Mouse (Mus musculus): ENCODE results near the gene Cers1.
A peak's percentile ranks its signal among the peaks of the same experiment; 100 is the strongest.

The Cers1 gene

DNA sequence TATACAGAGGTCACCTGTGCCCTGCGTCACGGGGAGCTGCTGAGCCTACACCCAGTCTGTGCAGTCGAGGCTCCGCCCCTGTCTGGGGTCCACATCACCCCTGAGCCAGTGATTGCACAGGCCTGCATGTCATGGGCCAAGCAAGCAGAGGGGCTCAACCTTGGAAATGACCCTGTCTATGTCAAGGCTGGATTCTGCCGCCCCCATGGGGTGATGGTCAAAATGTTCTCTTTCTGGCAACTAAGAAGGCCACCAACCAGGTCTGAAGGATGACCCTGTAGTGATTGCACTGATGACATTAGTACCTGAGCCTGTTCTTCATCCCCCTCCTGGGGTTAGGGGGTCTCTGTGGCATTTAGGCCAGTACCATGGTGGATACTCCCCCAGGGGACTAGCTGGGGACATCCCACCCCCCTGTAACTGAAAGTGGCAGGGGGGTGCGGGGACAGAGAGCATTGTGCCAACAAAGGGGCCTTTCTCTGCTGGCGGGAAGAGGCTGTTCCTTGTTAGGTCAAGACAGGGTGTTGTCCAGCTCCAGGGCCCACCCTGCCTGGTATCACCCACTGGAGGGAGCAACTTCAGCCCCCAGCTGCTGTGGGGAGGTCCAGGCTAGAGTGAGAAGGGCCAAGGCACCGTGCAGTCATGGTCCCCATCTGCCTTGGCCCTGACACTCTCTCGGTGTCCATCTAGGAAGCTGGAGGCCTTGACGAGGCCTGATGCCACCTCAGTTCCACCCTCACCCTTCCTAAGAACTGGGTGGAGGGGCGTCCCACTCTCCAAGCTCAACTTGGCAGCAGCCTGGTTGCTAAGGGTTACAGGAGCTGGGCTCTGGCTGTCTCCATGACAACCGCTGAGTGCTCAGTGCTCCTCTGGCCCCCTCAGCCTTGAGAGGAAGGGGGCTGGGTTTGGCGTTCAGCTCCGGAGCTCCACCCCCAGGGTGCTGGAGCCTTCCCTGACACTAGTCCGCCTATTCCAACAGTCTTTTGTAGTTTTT is 1.2 kb downstream of the Cers1 start:
- no peak for DNase-seq (ENCODE audit: low spot score in 2 of 2)

DNA sequence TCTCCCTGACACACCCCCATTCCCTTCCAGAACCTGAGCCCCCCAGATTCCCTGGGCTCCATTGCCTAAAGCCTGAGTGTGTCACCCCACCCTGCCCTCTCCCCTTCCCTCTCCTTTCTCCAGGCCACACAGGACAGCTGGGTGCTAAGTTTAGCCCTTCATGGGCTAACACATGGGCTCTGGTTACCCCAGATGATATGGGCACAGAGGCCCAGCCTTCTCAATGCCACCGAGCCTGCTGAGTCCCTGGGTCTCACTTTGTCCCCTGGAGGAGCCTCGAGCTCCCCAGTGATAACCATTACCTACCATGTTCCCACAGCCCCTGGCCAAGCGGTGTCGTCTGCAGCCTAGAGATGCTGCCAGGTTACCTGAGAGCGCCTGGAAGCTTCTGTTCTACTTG is 2.3 kb downstream of the Cers1 start:
- DNase-seq (ENCODE audit: low spot score in 2 of 2): no peak

DNA sequence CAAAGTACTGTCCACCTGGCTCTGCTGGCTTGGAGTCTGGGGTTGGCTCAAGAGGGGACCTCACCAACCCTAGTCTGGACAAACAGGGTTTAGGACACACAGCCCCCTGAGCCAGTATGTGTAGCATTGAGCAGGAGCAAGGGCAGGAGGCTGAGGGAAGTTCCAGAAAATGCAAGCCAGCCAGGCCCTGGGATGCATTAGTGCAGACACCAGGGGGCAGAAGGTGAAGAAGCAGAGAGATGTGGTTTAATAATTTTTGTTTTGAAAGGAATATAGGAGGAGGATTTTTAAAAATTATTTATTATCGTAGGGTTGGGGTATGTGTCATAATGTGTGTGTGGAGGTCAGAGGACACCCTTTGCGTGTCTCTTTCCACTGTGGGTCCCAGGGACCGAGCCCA is 8.1 kb downstream of the Cers1 start:
- DNase-seq (ENCODE audit: low spot score in 2 of 2): no peak

DNA sequence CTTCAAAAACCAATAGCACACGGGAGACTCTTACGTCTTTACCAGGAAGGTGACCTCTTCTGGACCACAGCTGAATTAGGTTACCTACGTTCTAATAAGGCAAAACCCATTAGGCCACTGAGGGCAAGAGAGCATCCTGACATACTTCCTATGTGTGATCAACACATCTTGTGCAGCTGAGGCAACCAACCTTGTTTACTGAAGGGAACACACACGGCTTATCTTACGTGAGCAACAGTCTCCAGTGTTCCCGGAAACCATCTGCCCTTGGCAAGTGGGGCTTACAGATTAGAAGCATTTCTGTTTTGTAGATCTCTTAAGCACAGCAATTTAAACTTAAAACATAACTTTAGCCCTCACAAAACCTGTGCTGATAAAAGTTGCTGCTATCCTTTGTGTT is 11.9 kb downstream of the Cers1 start:
- DNase-seq (ENCODE audit: low spot score in 2 of 2): no peak

DNA sequence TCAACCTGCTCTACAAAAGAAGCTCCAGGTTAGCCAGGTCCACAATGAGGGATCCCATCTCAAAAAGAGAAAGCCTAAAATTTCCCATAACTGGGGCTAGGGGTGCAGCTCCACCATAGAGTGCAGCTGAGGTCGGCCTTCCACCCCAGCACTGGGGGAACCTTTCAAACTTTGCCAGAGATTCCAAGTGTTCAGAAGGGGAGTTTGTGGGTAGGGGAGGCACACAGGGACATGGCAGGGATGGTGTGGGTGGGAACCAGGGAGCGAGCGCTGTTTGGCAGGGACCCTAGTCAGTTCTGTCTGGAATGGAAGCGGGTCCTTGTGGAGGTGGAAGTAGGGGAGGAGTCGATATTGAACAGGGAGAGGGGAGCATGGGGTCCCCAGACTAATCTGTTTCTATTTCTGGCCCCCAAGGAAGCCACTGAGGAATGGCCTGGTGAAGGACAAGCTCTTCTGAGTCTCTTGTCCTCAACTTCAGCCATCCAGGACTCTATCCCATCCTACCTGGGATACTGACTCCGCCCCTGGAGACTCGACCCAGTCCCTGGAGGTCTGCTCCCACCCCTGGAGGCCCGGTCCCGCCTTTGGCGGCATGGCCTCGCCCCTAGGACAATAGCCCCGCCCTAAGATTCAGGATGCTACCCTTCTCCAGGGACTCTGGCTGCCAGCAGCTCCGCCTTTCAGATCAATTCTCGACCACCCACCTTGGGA is 13.7 kb downstream of the Cers1 start, which contains the start of gene Gdf1:
Gene Gdf1, plus strand, starts transcription at position 694 of the 711 bp plus-strand sequence.
- no peak for DNase-seq (ENCODE audit: low spot score in 2 of 2)

DNA sequence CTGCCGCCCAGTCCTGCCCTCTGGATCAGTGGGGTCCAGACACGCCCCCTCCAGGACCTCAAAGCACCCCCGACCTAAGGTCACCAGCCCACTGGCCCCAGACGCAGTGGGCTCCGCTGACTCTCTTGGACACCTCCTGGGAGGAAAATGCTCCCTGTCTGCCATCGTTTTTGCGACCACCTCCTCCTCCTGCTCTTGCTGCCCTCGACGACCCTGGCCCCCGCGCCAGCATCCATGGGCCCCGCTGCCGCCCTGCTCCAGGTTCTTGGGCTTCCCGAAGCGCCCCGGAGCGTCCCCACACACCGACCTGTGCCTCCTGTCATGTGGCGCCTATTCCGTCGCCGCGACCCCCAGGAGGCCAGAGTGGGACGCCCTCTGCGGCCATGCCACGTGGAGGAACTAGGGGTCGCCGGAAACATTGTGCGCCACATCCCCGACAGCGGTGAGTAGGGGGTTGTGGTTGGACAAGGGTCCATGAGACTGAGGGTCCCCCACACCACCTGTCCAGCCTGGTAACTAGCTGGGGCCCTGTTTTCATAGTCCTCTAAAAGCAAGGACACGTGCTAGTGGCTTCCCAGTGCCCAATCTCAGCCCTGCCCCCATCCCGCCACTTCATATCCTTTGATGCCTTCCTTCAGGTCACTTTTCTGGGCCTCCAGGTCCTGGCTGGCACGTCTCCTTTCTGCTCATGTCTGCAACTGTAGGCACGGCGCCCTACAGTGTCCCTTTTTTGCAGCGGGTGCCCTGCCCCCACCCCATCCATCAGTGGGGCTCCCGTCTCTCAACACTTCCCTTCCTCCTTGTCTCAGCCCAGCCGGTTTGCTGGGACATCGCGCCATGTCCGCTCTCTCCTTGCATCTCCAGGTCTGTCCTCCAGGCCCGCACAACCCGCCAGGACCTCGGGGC is 14.5 kb downstream of the Cers1 start:
- no peak for DNase-seq (ENCODE audit: low spot score in 2 of 2)

DNA sequence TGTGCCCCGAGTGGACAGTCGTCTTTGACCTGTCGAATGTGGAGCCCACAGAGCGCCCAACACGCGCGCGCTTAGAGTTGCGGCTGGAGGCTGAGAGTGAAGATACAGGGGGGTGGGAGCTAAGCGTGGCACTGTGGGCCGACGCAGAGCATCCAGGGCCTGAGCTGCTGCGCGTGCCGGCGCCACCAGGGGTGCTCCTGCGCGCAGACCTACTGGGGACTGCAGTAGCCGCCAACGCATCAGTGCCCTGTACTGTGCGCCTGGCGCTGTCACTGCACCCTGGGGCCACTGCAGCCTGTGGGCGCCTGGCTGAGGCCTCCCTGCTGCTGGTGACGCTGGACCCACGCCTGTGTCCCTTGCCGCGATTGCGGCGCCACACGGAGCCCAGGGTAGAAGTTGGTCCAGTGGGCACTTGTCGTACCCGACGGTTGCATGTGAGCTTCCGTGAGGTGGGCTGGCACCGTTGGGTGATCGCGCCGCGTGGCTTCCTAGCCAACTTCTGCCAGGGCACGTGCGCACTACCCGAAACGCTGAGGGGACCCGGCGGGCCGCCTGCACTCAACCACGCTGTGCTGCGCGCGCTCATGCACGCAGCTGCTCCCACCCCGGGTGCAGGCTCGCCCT is 15.3 kb downstream of the Cers1 start:
- DNase-seq (ENCODE audit: low spot score in 2 of 2): no peak

DNA sequence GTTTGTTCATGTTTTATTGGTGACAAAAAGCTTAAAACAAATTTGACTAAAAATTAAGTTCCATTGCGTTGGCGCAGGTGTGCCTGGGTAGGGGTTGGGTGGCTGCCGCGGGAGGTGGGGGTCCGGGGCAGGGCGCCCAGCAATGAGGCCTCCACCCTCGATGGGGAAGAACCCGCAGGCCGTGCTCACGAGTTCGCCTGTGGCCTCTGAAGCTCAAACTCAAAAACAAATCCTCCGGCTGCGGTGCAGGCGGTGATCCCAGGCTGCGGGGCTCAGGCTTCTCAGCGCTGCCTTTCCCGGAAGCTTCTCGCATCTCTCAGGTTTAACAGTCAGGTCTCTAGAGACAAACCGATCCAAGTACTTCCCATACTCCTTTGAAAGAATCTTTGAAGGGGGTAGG is 16.0 kb downstream of the Cers1 start:
- no peak for DNase-seq (ENCODE audit: low spot score in 2 of 2)

DNA sequence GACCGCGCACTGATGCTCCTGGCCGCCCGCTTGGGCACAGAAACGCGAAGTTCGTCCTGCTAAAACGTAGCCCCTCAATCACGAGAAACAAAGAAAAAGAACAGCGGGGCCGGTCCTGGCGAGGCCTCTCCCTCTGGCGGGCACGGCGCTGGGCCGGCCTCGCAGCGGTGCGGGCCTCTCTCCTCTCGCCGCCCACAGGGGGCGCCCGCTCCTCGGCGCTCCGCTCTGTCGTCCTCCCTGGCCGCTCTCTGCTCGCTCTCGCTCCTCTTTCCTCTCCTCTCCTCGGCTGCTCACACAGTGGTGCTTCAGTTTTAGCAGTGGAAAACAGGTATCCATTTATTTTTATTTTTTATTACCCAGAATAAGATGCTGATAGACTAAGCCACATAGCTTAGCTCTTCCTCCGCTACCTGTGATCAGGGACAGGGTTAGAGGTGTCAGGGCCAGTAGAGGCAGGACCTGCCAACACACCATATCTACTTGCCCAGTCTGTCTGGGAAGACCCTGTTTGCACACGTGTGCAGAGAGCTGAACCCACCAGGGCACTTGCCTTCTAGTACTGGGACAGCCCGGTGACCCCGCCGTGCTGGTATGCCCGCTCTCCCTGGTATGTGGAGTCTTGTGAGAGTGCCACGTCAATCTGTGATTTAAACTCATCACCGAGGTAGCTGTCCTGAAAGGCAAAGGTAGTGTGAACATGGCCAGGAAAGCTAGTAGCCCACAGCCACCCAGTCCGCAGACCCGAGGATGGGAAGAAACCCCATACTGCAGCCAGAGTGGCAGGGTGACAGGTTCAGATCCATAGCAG is 16.7 kb downstream of the Cers1 start:
- DNase-seq (ENCODE audit: low spot score in 2 of 2): no peak

DNA sequence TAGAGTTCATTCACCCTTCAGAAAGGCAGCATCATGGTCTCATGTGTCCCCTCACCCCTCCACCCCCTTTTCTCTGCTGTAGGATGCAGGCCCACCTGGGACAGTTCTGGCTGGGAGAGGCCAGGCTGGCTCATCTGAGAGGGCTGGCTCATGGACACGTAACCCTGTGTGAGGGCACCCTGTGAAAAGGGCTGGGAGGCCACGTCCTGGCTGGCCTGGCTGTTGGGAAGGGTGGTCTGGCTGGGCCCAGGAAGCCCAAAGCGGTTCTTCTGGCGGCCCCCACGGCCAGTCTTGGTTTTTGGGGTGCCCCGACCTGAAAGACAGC is 17.3 kb downstream of the Cers1 start:
- no peak for DNase-seq (ENCODE audit: low spot score in 2 of 2)

DNA sequence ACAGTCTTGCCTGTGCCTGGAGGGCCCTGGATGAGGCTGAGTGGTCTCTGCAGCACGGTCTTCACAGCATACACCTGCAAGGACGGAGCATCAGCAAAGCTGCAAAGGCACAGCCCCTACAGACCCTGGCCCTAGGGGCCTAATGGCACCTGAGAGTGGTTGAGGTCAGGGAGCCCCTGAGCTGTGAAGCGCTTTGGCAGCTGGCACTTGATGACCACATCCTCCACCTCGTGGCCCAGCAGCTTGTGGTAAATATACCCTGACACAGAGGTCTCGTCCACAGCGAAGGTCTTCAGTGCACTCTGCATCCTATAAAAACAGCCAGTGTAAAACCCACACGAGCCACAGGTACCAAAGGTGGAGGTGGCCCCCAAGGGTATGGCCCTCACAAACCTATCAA is 23.4 kb downstream of the Cers1 start:
- no peak for DNase-seq (ENCODE audit: low spot score in 2 of 2)

DNA sequence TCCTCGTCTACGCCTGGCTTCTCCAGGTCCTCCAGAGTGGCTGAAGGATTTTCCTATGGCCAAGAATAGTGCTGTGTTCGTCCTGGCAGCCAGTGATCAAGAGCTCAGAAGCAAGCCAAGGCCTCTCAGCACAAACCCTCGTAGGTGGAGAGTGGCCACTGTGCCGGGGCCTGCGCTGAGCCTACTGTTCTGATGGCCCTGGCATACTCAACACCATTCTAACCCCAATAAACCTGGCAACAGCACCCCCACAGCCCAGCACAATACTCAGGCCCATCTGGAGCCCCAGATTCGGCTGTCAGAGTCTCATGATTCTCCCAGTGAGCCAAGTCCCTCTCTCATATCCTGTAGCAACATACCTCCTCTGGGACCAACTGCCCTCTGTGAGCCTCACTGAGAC is 25.1 kb downstream of the Cers1 start:
- no peak for DNase-seq (ENCODE audit: low spot score in 2 of 2)

DNA sequence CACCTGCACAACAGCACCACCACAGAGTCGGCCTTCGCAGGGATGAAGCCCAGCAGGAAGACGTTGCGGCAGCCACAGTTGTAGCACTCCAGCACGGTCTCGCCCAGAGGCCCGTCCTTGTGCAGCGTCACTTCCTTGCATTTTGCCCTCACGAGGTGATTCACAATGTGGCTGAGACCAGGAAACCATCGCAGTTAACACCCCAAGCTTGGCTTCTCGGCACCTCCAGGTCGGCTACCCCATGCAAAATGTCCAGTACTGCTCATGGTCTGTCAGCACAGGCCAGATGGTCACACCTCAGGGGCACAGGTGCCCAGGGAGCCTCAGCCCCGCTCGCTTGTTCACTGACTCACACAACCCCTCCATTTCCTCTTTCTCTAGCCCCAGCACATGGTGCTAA is 26.4 kb downstream of the Cers1 start:
- no peak for DNase-seq (ENCODE audit: low spot score in 2 of 2)

DNA sequence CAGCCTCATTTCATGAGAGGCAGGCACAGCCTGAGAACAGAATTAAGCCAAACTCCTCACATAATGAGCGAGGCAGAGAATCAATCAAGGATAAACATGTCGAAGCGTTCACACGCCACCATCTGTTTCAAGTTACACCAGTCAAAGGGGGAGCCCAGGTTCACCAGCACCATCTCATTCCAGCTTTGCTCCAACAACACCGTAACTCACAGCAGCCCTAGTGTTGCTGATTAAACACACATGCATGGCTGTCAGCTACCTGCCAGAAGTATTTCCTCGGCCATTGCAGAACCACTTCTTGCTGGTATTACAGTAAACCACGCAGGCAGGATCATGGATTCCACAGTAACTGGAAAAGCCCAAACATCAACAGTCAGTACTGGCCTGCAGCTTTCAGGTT is 27.5 kb downstream of the Cers1 start:
- no peak for DNase-seq (ENCODE audit: low spot score in 2 of 2)

DNA sequence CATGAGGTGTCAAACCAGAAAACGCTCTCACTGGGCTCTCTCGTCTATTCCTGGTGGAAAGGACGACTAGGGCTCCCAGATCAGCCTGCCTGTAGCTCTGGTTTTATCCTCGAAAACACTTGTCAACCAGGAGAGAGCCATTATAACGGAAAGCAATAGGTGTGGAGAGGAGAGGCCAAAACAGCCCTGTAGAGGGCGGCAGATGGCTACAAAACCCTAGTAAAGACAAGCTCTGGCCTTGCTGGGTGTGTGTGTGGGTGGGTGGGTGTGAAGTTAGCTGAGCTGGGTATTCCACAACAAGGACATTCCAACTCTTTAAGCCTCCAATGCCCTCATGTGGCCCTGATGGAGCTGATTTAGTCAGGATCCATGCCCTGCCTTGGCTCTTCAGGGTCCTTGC is 28.1 kb downstream of the Cers1 start:
- DNase-seq (ENCODE audit: low spot score in 2 of 2): peak in 1 of 2 experiments; percentile 32

DNA sequence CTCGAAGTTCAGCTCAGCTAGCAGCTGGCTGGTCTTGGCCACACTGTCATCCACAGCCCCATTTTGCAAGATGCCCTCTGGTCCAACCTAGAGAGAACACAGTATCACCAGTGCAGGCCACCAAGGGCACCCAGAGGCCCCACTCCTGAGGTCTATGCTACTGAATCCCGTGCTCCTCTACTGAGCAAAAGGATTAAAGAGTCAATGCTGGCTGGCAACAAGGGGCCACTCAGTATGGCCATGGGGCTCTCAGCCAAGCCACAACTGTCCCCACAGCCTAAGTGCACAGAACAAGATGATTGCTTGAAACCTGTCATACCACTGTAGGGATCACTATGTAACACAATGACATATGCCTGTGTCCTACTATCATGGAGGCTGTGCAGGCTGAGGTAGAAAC is 28.7 kb downstream of the Cers1 start:
- DNase-seq (ENCODE audit: low spot score in 2 of 2): no peak

DNA sequence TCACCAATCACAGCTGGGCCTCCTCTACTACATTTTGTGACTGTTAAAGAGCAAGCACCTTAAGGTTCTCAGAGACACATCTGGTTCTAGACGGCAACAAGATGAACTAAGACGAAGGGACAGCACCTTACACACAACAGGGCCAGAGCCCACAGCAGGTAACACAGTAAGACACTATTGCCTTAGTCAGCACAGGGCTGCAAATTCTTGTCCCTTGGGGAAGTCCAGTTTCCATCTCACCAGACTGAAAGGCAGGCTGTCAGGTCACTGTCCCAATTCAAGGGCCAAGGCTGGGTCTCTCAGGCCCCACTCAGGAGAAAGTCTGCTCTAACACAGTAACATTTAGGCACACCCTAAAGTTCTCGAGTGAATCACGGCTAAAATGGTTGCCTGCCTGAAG is 31.9 kb downstream of the Cers1 start:
- DNase-seq (ENCODE audit: low spot score in 2 of 2): no peak

DNA sequence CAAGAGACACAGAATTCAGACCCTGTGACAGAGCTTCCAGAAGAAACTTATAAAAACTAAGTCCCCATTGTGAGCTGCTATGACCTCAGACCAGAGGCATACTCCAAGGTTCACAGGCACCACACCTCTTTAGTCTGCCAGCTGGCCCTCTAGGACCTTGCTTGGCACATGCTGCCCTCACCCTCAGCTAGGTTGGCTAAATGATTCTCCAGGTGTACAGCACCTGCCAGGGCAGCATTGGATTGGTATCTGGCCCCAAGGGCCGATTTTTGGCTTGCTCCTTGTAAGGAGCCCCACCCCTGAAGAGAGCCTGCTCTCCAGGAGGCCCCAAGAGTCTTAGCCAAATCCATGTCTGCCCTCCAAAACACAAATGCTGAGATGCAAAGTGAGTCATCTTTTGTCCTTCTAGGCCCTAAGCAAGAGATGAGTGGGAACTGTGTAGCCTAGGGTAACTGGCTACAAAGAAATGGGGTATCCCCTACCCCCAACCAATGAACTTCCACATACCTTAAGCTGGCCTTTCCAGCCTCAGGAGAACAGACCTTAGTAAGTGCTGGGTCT is 32.4 kb downstream of the Cers1 start:
- no peak for DNase-seq (ENCODE audit: low spot score in 2 of 2)

DNA sequence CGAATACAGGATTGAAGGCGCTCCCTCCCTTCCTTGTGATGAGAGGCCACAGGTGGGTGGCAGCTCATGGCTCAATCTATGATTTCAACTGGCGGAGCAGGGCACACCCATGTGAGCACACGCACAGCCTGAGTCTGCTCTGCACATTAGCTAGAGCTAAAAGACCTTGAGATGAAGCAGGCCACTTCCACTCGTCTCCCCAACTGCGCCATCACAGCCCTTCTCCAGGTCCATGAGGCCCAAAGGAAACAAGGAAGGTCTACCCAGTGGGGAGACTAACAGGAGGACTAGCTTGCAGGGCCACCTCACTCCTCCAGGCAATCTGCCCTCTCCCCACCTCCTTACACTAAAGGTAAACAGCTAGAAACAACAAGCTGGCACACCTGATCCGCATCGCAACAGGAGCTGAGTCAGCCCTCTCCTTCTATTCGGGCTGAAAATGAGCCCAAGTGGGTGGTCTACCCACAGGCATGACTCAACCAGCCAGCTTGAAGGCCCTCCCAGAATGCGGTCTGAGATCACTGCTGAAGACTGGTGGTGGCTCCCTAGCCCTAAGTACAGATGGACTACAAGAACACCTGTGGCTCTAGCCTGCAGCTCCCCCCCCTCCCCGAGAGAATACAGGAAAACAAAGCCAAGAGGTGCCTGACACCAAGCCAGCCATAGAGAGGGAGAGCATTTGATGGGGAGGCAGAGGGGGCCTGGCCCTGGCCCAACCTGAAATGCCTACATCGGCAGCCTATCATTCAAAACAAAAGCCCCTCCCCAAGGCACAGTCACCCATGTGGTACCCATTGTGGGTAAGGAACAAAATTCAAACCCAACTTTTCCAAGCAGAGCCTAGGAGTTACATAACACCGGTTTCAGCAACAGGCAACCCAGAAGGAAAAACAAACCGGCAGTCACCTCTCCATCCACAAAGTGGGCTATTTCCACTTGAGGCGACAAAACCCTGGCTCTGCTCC is 35.7 kb downstream of the Cers1 start:
- no peak for DNase-seq (ENCODE audit: low spot score in 2 of 2)

All from thymus, postnatal 10 days (tissue).